Mouse (Mus musculus) forelimb bud, embryonic 11.5 days (tissue): ENCODE results near the gene Crybb3.

Experiments used
- DNase-seq: peaks from one replicate; pipeline ENCODE4 v3.0.0-alpha.2; 2012; ENCODE audit warnings: low read depth, low spot score

The Crybb3 gene

GRCm38 (mm10) chr5:113105035-113105434 is 23.7 kb upstream of the Crybb3 start:
- DNase-seq: no peak

- DNase-seq: no peak
Observed at GRCm38 (mm10) chr5:113102455-113102854, 21.1 kb upstream of the Crybb3 start.

DNA sequence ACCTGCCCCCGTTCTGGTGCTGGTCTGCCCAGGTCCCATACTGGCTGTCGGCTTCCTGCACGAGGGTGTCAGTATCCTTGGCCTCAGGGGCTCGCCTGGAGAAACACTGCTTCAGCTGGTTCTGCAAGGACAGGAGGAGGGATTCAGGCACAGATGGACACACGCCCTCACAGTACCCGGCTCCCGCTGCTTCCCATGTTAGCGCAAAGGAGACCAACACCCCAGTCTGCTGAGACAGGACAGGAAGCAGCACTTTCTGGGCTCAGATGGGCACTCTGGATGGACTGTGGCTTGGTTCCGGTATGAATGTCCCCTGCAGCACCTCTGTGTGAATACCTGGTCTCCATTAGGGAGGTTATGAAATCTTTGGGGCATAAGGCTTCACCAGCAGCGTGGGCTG is 20.1 kb upstream of the Crybb3 start:
- no peak for DNase-seq

DNA sequence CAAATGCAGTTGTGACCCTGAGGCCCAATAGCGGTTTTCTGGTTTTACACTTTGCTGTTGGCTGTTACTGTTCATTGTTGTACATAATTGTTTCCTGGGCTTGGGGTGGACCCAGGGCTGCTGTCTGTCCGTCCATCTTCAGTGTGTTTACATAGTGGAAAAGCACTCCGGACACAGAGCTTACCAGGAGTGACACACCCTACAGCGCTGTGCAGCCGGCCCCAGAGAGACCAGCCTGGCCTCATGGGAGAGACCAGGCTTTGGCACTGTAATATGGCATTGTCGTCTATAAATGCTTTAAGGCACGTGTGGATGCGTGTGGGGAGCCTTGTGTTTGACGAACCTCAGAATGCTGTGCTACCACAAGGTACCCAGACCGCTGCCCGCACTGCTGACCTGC is 19.0 kb upstream of the Crybb3 start:
- no peak for DNase-seq

- DNase-seq: peak; percentile 85
Observed at GRCm38 (mm10) chr5:113099546-113099945, 18.2 kb upstream of the Crybb3 start.

GRCm38 (mm10) chr5:113097551-113097950 is 16.2 kb upstream of the Crybb3 start:
- no peak for DNase-seq

DNA sequence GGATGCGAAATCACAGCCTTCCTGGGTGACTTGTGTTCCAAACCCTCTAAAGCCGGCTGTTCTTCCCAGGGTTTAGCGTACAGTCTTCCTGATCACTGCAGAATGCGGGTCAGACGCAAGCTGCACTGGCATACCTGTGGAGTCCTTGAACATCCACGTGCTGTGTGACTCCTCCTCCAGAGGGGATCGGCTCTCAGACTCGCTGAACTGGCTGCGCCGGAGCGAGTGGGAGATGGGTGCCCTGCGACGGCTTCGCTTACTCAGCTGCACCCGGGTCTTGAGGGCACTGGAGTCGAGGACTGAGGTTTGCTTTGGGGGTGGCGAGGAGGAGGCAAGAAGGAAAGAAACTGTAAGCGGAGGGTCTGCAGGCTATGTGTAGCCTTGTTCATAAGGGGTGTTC is 14.1 kb upstream of the Crybb3 start:
- no peak for DNase-seq

DNA sequence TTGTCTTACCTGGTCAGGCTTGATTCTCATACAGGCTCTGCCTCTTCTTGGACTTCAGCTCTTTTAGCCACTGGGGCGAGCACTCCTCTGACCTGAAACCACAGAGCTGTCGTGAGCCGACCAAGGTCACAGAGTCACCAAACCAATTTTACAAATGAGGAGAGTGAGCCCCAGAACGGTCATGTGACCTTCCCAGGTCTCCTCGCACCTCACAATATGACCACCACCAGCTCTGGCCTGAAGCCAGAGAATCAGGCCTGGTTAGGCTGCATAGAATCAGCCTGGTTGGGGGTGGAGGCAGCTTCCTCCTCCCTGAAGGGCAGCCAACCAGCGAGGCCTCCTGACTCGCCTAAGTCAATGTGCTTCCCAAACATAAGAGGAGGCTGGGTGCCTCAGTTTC is 11.0 kb upstream of the Crybb3 start:
- DNase-seq: no peak

GRCm38 (mm10) chr5:113091162-113091561 is 9.8 kb upstream of the Crybb3 start:
- peak; percentile 53 for DNase-seq

DNA sequence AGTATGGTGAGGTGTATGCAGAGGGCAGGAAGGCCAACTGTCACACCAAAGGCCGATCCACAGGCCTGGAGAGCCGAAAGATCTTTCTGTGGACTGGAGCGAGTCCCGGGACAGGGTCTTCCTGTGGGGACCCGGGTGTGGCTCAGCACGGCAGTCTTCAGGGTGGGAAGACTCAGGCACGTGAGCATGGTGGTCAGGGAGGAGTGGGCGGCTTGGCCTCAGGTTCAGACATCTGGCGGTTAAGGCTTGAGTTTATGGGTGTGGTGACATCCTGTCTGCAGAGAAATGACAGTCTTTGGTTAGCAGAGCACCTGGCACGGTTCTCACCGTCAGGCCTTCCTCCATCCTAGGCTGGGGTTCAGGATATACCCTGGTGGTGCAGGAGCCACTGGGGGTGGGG is 9.4 kb upstream of the Crybb3 start:
- no peak for DNase-seq

GRCm38 (mm10) chr5:113090077-113090690 is 8.8 kb upstream of the Crybb3 start:
- DNase-seq: no peak

GRCm38 (mm10) chr5:113087465-113087864 is 6.1 kb upstream of the Crybb3 start:
- no peak for DNase-seq

DNA sequence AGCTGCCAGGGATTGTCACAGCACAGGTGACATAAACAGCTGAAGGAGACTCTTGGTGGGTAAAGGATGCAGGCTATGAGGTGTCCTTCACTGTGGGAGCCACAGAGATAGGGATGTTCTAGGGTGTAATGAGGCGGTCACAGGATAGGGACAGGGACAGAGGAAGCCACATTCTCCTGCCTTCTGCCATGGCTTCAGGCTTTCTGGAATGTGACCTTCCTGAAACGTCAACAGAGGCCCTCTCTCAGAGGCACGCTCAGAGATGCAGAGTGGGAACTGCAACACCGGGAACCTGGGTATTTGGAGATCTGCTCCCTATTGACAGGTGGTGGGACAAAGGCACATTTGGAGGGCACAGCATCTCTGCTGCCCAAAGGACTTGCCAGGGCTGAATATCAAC is 5.6 kb upstream of the Crybb3 start:
- DNase-seq: no peak

DNA sequence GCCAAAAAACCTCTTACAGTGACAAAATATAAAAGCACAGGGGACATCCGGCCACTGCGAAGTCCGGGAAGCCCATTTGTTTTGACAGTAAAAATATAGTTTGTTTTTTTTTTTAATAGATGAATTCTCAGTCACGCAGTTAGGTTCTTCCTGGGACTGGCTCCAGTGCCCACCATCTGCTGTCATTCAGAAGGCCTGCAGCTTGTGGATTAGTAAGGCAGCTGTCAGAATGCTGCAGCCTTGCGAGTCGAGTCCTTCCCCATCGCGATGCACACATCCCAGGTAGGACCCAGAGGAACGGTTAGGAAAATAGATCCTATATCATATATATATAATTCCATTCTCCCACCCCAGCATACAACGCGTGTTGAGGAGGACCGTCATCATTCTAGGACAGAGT is 5.1 kb upstream of the Crybb3 start:
- no peak for DNase-seq

- no peak for DNase-seq
Observed at GRCm38 (mm10) chr5:113085931-113086330, 4.5 kb upstream of the Crybb3 start.

DNA sequence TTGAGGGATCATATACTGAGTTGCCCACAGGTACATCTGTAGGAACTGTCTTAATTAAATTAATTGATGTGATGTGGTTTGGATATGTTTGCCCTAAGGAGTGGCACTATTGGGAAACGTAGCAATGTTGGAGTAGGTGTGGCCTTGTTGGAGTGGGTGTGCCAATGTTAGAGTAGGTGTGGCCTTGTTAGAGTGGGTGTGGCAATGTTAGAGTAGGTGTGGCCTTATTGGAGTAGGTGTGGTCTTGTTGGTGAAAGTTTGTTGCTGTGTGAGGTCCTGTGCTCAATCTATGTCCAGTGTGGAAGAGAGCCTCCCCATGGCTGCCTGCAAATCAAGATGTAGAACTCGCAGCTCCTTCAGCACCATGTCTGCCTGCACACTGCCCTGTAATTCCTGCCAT is 2.9 kb upstream of the Crybb3 start:
- no peak for DNase-seq

GRCm38 (mm10) chr5:113082356-113083168 is 1.2 kb upstream of the Crybb3 start:
- DNase-seq: no peak

DNA sequence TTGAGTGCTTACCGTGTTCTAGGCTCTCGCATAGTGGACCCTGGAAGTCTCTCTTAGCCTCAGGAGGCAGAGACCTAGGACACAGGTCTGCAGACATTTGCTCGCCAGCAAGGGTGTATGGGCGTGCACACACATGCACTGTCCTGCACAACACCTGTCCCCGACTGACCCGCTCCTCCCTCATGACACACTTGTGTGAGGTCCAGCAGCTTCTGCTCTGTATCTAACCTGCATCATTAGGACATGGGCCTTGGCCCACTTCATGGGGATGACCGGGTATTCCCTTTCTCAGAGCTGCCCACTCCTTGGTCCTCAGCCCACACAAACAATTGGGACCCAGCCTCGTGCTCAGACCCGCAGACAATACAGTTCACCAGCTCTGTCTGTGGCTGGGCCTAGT is 364 bp downstream of the Crybb3 start:
- DNase-seq: no peak

GRCm38 (mm10) chr5:113079783-113080182 is 1.6 kb downstream of the Crybb3 start:
- peak; percentile 43 for DNase-seq

DNA sequence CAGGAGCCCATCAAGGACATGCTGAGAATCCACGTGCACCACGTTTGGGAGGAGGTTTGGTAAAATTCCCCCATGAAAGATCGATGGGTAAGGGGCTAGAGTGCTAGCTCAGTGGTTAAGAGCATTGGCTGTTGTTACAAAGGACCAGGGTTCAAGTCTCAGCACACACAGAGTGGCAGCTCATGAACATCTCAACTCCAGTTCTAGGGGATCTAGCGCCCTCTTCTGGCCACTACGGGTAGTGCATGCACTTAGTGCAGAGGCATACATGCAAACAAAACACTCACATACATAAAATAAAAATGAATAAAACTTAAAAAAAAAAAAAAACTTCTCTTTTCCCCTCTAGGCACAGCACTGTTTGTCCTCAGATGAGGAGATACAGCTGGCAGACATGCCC is 2.7 kb downstream of the Crybb3 start:
- DNase-seq: no peak

DNA sequence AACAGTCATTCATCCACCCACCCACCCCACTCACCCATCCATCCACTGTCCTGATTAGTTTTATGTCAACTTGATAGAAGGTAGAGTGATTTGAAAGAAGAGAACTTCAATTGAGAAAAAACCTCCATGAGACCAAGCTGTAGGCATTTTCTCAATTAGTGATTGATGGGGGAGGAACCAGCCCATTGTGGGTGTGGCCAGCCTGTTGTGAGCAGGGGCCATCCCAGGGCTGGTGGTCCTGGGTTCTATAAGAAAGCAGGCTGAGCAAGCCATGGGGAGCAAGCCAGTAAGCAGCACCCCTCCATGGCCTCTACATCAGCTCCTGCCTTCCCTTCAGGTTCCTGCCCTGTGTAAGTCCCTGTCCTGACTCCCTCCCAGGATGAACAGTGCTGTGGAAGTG is 11.4 kb downstream of the Crybb3 start, which contains the start of gene Crybb2:
Gene Crybb2 (minus strand): TSS at position 101 of the 400 bp plus-strand sequence.
- no peak for DNase-seq

GRCm38 (mm10) chr5:113054308-113054707 is 27.1 kb downstream of the Crybb3 start:
- DNase-seq: peak; percentile 76

- DNase-seq: no peak
Observed at GRCm38 (mm10) chr5:113050581-113051185, 30.7 kb downstream of the Crybb3 start.
